Mouse (Mus musculus) liver, adult 2 months (tissue): ENCODE results near the gene Gm2310. TPM values are rescaled to one million over a fixed set of nuclear protein-coding genes. Genes with fewer than 3 reads are reported as not detected.
A peak's percentile ranks its signal among the peaks of the same experiment; 100 is the strongest.

ENCODE experiments used
- DNase-seq: peaks from one replicate; pipeline ENCODE4 v3.0.0-alpha.2; 2011; ENCODE audit warnings: low read depth, low spot score; ENCODE audit errors: extremely low read depth
- H3K27ac ChIP-seq: fragments of 200-500 bp; replicated peaks from 2 replicates; pipeline ENCODE4 v1.5.1; 2012; ENCODE audit warnings: low read depth, mild to moderate bottlenecking, control low read depth, inconsistent platforms, low read length; ENCODE audit not compliant: insufficient read depth
- H3K27me3 ChIP-seq: fragments of 200-500 bp; 2 replicates; pipeline ENCODE4 v1.6.1; 2012; ENCODE audit warnings: mild to moderate bottlenecking, moderate library complexity, low read length, inconsistent platforms; ENCODE audit not compliant: control insufficient read depth, insufficient read depth
- H3K36me3 ChIP-seq: fragments of 200-500 bp; 2 replicates; pipeline ENCODE4 v1.6.1; 2012; ENCODE audit warnings: low read length, inconsistent platforms; ENCODE audit not compliant: control insufficient read depth, insufficient read depth
- H3K4me1 ChIP-seq: fragments of 200-500 bp; 2 replicates; pipeline ENCODE4 v1.6.1; 2011; ENCODE audit warnings: low read length; ENCODE audit not compliant: control insufficient read depth, insufficient read depth
- H3K4me3 ChIP-seq: fragments of 200-500 bp; 2 replicates; pipeline ENCODE4 v1.5.1; 2011; ENCODE audit warnings: low read depth, mild to moderate bottlenecking, control low read depth, low read length, moderate library complexity; ENCODE audit not compliant: insufficient read depth
- H3K79me2 ChIP-seq: fragments of 200-500 bp; 2 replicates; pipeline ENCODE4 v1.6.1; 2012; ENCODE audit warnings: inconsistent platforms, mild to moderate bottlenecking, low read length, moderate library complexity; ENCODE audit not compliant: control insufficient read depth, insufficient read depth
- H3K9ac ChIP-seq: fragments of 200-500 bp; 2 replicates; pipeline ENCODE4 v1.6.1; 2012; ENCODE audit warnings: low read depth, mild to moderate bottlenecking, control low read depth, inconsistent platforms, low read length
- CTCF ChIP-seq: fragments of 200-500 bp; IDR thresholded peaks from 2 replicates; pipeline ENCODE4 v1.5.1; 2011; ENCODE audit warnings: low read depth, low read length, control low read depth
- POLR2A ChIP-seq: fragments of 200-500 bp; IDR thresholded peaks from 2 replicates; pipeline ENCODE4 v1.6.1; 2011; ENCODE audit warnings: low read length, control low read depth; ENCODE audit not compliant: insufficient read depth; ENCODE audit errors: extremely low read depth
- WGBS: fragments of 180-500 bp; shearing (Covaris S2); methylation state at CpG from one replicate; pipeline ENCODE4 v1.1.7; 2018; 5-methylcytosine and 5-hydroxymethylcytosine counted together
- polyA plus RNA-seq: library from polyadenylated mRNA; depleted of rRNA; stranded (reverse); fragments of >200 nt; gene quantifications from 2 replicates; pipeline ENCODE4 v1.2.3, GENCODE M21; 2012
- total RNA-seq: library from RNA; depleted of rRNA; stranded (reverse); fragments of >200 nt; gene quantifications from 2 replicates; pipeline ENCODE4 v1.2.3, GENCODE M21; 2014

Gm2310 gene
- total and polyA plus RNA-seq, 2 experiments = not detected

DNA sequence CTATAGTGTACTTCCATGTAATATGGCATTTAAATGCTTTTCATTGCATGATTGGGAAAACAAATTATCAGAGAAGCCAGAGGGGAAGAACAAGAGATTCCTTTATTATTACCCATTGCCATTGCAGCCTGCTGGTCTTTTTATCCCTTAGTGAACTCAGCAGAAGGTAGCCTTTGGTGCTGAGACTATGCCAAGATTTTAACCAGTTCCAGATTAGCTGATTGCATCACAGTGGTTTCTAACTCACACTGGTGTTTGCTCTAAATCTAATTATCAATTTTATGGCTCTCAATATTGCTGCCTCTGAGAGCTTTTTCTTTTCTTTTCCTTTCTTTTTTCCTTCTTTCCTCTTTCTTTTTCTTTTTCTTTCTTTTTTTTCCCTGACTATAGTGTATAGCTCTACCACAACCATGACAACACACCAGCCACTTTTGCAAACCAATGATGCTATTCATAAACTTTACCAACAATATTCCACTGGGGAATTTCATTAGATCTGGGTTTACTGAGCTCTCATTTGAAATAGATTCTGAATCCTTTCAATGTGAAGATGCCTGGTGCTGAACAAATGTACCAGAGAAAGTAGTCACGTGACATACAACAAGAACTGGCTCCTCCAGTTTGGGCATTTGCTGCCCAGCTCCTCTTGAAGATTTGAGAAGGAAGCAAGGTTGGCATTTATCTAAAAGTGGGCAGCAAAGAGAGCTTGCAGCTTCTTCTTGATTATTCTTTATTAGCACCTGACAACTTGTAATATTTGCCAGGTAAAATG lies 43.9 kb upstream of the Gm2310 start:
- WGBS = 84% methylated on average over 1 of the region's 1 CpGs
- Histone ChIP-seq H3K27me3 (no peaks in the 10 kb centered on the region), H3K79me2 (no peaks in the 10 kb centered on the region), H3K9ac (no peak overlapping the region), H3K27ac (no peak overlapping the region), H3K4me3 (no peak overlapping the region), H3K4me1 (no peaks in the 10 kb centered on the region), H3K36me3 (no peaks in the 10 kb centered on the region)
- TF ChIP-seq CTCF (no peak), POLR2A (no peak)
- peak; percentile 17 for DNase-seq

DNA sequence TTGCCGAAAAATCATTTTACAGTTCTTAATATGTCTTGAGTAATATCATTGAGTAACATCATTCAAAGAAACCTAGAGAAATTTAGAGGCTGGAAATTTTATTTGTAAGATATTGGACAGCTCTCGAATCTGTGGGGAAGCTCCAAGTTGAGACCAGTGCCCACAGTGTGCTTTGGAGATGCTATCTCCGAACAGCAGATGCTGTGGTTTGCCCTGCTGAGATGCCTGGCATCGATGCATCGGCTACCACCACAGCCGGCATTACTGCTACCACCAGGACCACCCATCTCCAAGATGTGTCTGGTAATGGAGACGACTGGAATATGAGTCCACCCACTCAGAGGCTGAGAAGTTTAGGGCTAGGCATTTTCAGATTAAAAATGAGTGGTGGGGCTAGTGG lies 43.0 kb upstream of the Gm2310 start:
- Histone ChIP-seq H3K27ac (no peak overlapping the region), H3K27me3 (no peaks in the 10 kb centered on the region), H3K9ac (no peak overlapping the region), H3K4me1 (no peaks in the 10 kb centered on the region), H3K79me2 (no peaks in the 10 kb centered on the region), H3K4me3 (no peak overlapping the region), H3K36me3 (no peaks in the 10 kb centered on the region)
- WGBS = 84% methylated on average over 7 of the region's 7 CpGs
- TF ChIP-seq CTCF (no peak), POLR2A (no peak)
- no peak for DNase-seq

DNA sequence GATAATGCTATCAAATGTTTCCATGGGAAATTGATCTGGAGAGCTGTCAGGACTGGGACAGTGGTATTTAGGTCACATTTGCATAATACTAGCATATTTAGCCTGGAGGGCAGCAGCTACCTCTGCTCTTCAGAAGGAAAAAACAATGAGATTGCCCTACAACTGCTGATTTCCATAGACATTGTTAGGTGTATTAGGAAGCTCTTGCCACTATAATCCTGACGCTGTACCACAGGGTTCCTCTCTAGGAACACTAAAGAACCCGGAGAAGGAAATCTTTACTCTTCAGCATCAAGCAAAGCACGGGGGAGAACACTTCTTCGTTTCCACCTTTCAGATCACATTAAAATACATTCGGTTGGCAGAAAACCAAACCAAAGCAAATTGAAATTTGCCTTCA lies 11.4 kb upstream of the Gm2310 start:
- TF ChIP-seq CTCF (no peak), POLR2A (no peak)
- DNase-seq = no peak
- no peaks in the 10 kb centered on the region for H3K4me1 ChIP-seq
- no peak overlapping the region for H3K9ac ChIP-seq
- no peaks in the 10 kb centered on the region for H3K27me3 ChIP-seq
- no peak overlapping the region for H3K4me3 ChIP-seq
- no peaks in the 10 kb centered on the region for H3K79me2 ChIP-seq
- H3K27ac ChIP-seq = no peak overlapping the region
- 85% methylated on average over 5 of the region's 5 CpGs for WGBS
- H3K36me3 ChIP-seq = no peaks in the 10 kb centered on the region

DNA sequence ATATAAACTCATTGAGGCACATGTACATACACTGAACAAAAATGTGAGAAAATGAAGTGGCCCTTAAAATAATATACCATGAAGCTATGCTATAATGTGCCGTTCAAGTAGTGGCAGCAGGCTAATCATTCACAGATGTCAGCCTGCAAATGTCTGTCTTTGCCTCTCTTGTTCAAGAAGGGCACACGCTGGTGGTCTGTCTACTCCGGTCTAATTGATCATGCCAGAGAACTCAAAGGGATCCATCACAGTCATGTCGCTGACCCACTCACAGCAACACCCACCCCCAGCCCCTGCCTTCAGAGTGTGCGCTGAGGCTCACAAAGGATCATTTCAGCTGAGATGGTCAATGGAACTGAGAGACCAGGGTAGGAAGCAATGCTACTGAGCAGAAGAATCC lies 6.8 kb downstream of the Gm2310 start:
- H3K27me3 ChIP-seq = no peaks in the 10 kb centered on the region
- H3K79me2 ChIP-seq = no peaks in the 10 kb centered on the region
- H3K27ac ChIP-seq = no peak overlapping the region
- 84% methylated on average over 5 of the region's 5 CpGs for WGBS
- H3K4me3 ChIP-seq = no peak overlapping the region
- no peaks in the 10 kb centered on the region for H3K4me1 ChIP-seq
- H3K36me3 ChIP-seq = no peaks in the 10 kb centered on the region
- TF ChIP-seq POLR2A (no peak), CTCF (no peak)
- no peak overlapping the region for H3K9ac ChIP-seq
- no peak for DNase-seq

DNA sequence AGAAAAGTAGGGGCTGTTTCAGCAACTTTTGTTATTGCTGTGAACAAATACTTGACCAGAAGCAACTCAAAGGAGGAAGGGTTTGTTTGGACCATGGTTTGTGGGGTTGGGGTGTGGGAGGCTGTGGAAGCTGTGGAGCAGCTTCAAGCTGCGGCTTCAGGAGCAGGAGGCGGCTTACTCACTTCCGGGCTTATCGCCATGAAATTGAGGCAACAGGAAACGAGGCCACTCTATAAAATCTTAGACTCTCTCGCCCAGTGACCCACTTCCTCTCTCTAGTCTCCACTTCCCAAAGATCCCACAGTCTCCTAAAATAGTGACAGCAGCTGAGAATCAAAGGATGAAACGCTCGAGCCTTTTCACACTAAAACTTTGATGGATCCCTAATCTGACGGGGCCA lies 7.9 kb downstream of the Gm2310 start:
- Histone ChIP-seq H3K79me2 (no peaks in the 10 kb centered on the region), H3K4me3 (no peak overlapping the region), H3K27me3 (no peaks in the 10 kb centered on the region), H3K27ac (no peak overlapping the region), H3K9ac (no peak overlapping the region), H3K4me1 (no peaks in the 10 kb centered on the region), H3K36me3 (no peaks in the 10 kb centered on the region)
- no peak for TF ChIP-seq CTCF
- TF ChIP-seq POLR2A = no peak
- peak; percentile 10 for DNase-seq
- 60% methylated on average over 9 of the region's 9 CpGs for WGBS

DNA sequence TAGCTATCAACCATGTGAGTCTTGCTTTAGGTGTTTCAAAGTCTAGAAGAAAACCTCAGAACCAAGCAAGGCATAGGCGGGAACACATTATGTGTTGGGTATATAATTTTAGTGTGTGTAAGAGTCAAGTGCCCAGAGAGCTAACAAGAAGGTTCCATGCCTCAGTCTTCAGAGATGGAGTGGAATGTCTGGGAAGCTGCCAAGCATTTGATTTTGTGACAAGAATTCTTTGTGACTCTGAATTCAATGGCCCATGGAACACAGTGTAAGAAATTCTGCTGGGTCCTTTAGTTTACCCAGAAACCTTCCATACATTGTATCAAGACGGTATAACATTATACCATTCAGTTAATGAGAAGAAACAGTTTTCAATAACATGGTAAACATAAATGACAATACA lies 17.3 kb downstream of the Gm2310 start:
- H3K79me2 ChIP-seq = no peaks in the 10 kb centered on the region
- no peak overlapping the region for H3K9ac ChIP-seq
- no peak overlapping the region for H3K4me3 ChIP-seq
- no peak for DNase-seq
- H3K4me1 ChIP-seq = no peaks in the 10 kb centered on the region
- H3K36me3 ChIP-seq = no peaks in the 10 kb centered on the region
- no peaks in the 10 kb centered on the region for H3K27me3 ChIP-seq
- TF ChIP-seq POLR2A (no peak), CTCF (no peak)
- no peak overlapping the region for H3K27ac ChIP-seq
- WGBS = 97% methylated on average over 2 of the region's 2 CpGs
